ENCODE assay signal across 8 mouse cellular contexts in the genomic region with DNA sequence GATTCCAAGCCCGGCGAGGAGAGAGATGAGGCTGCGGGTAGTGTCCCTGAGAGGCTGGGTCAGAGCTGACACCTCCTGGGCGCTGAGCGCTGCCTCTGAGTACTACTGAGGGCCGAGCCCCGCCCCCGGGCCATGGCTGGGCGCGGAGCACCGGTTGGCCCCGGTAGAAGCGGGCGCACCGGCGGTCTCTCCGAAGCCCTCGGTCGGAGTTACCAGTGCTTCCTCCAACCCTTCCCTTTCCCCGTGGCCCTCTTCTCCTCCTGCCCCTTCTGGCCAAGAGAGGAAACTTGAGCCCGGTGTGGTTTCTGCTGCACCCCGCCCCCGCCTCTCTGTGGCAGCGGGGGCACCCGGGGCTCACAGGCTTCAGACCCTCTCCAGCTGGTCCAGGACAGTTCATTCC. TPM values are rescaled to one million over a fixed set of nuclear protein-coding genes. Genes with fewer than 3 reads are reported as not detected.
A peak's percentile ranks its signal among the peaks of the same experiment; 100 is the strongest.
DNase-seq lines count a peak whose midpoint lies in the region; ATAC-seq lines count a peak whose summit lies in the region.

No protein-coding gene starts in this region.

- peak overlapping the region; percentile 98 for H3K4me2 ChIP-seq in heart, embryonic 12.5 days
- H3K4me2 ChIP-seq in kidney, embryonic 15.5 days: peak overlapping the region; percentile 85

- peaks cover 38% of the 10 kb centered on the region for H3K4me1 ChIP-seq in heart, embryonic 12.5 days (replicated peaks)
- peaks cover 32% of the 10 kb centered on the region for H3K4me1 ChIP-seq in kidney, embryonic 15.5 days

- H3K9ac ChIP-seq in heart, embryonic 12.5 days: peak overlapping the region; percentile 89
- peak overlapping the region; percentile 61 for H3K9ac ChIP-seq in kidney, embryonic 15.5 days

- no peaks in the 10 kb centered on the region for H3K9me3 ChIP-seq in heart, embryonic 12.5 days (replicated peaks)
- H3K9me3 ChIP-seq in kidney, embryonic 15.5 days (replicated peaks): no peaks in the 10 kb centered on the region

- H3K27me3 ChIP-seq in heart, embryonic 12.5 days (replicated peaks): no peaks in the 10 kb centered on the region
- H3K27me3 ChIP-seq in kidney, embryonic 15.5 days: no peaks in the 10 kb centered on the region

- peak; percentile 53 to 66 for DNase-seq in adrenal gland, adult (ENCODE audit: inconsistent age in 2 of 2, low spot score in 1 of 2)
- no peak for DNase-seq in adrenal gland, adult 8-10 months
- DNase-seq in lung, postnatal 14 days: peak; percentile 42
- peak; percentile 64 for DNase-seq in retina, embryonic 14.5 days (ENCODE audit: low spot score)
- no peak for DNase-seq in cerebellum, adult 11-12 months

- peak overlapping the region; percentile 60 for H3K4me3 ChIP-seq in heart, embryonic 12.5 days
- peak overlapping the region; percentile 50 for H3K4me3 ChIP-seq in kidney, embryonic 15.5 days (replicated peaks)

- H3K27ac ChIP-seq in heart, embryonic 12.5 days (ENCODE audit: poor library complexity, severe bottlenecking): peak overlapping the region; percentile 25
- H3K27ac ChIP-seq in kidney, embryonic 15.5 days: peak overlapping the region; percentile 87

- ATAC-seq in common myeloid progenitor, adult 5-6 weeks (replicated peaks; ENCODE audit: low read depth, poor library complexity, severe bottlenecking): peak; percentile 24
- peak; percentile 70 for ATAC-seq in heart, embryonic 12.5 days (ENCODE audit: insufficient number of reproducible peaks, low FRiP score)
- peak; percentile 71 for ATAC-seq in kidney, embryonic 15.5 days (replicated peaks; ENCODE audit: low FRiP score)

- 3% methylated on average over 25 of the region's 25 CpGs for WGBS in heart, embryonic 12.5 days
- 0% methylated on average over 24 of the region's 25 CpGs for WGBS in kidney, embryonic 15.5 days

- no peaks in the 10 kb centered on the region for H3K36me3 ChIP-seq in heart, embryonic 12.5 days
- 0 out of 2 replicates have a peak, but pooled peaks cover 4% of the 10 kb centered on the region for H3K36me3 ChIP-seq in kidney, embryonic 15.5 days

RNA-seq across cellular contexts. Expression of a gene that starts 3.0 kb away (rescaled TPM):
- total RNA-seq in adrenal gland, adult 8-10 months (2022): under 1 TPM in 3 of 4 experiments, not detected in 1; 0.24 to 0.44 (median 0.37) TPM
- 121 and 135 TPM in 2 replicates for total RNA-seq in common myeloid progenitor, adult 5-6 weeks (2017)
- 12.1 and 12.4 TPM in 2 replicates for polyA plus RNA-seq in heart, embryonic 12.5 days (2016; fragmentation: Nextera tagmentation; extraction: Ambion mirVana)
- polyA plus RNA-seq in kidney, embryonic 15.5 days (2015; fragmentation: Nextera tagmentation; extraction: Ambion mirVana): 5.1 and 6.2 TPM in 2 replicates

RNA-seq across cellular contexts. Expression of a gene that starts 14.9 kb away (rescaled TPM):
- 100 to 1,000 TPM; 151 to 278 (median 211) TPM for total RNA-seq in adrenal gland, adult 8-10 months (2022)
- total RNA-seq in common myeloid progenitor, adult 5-6 weeks (2017): 1,831 and 1,833 TPM in 2 replicates
- polyA plus RNA-seq in heart, embryonic 12.5 days (2016; fragmentation: Nextera tagmentation; extraction: Ambion mirVana): 554 and 557 TPM in 2 replicates
- 1,025 and 1,038 TPM in 2 replicates for polyA plus RNA-seq in kidney, embryonic 15.5 days (2015; fragmentation: Nextera tagmentation; extraction: Ambion mirVana)

RNA-seq across cellular contexts. Expression of a gene that starts 15.6 kb away (rescaled TPM):
- 100 to 1,000 TPM in 1 of 4 experiments, 10 to 100 TPM in 3; 74.3 to 104 (median 93.3) TPM for total RNA-seq in adrenal gland, adult 8-10 months (2022)
- total RNA-seq in common myeloid progenitor, adult 5-6 weeks (2017): 248 and 261 TPM in 2 replicates
- polyA plus RNA-seq in heart, embryonic 12.5 days (2016; fragmentation: Nextera tagmentation; extraction: Ambion mirVana): 150 and 164 TPM in 2 replicates
- 124 and 125 TPM in 2 replicates for polyA plus RNA-seq in kidney, embryonic 15.5 days (2015; fragmentation: Nextera tagmentation; extraction: Ambion mirVana)

RNA-seq across cellular contexts. Expression of a gene that starts 17.3 kb away (rescaled TPM):
- 100 to 1,000 TPM; 156 to 167 (median 161) TPM for total RNA-seq in adrenal gland, adult 8-10 months (2022)
- 53.8 and 55.5 TPM in 2 replicates for total RNA-seq in common myeloid progenitor, adult 5-6 weeks (2017)
- 166 TPM in 2 replicates for polyA plus RNA-seq in heart, embryonic 12.5 days (2016; fragmentation: Nextera tagmentation; extraction: Ambion mirVana)
- polyA plus RNA-seq in kidney, embryonic 15.5 days (2015; fragmentation: Nextera tagmentation; extraction: Ambion mirVana): 298 and 300 TPM in 2 replicates

RNA-seq across cellular contexts. Expression of a gene that starts 55.2 kb away (rescaled TPM):
- total RNA-seq in adrenal gland, adult 8-10 months (2022): not detected
- not detected in 2 replicates for total RNA-seq in common myeloid progenitor, adult 5-6 weeks (2017)
- polyA plus RNA-seq in heart, embryonic 12.5 days (2016; fragmentation: Nextera tagmentation; extraction: Ambion mirVana): 0.17 and 0.29 TPM in 2 replicates
- polyA plus RNA-seq in kidney, embryonic 15.5 days (2015; fragmentation: Nextera tagmentation; extraction: Ambion mirVana): 0.42 and 0.48 TPM in 2 replicates

Comparison
In these comparisons a context has a peak if more than half of its experiments do, and no peak if none do; other contexts are left out.
1. DNase-seq: peak in adrenal gland, adult (2 of 2), lung, postnatal 14 days (single experiment) and retina, embryonic 14.5 days (single experiment); none in adrenal gland, adult 8-10 months (single experiment) and cerebellum, adult 11-12 months (single experiment).
2. RNA of a gene that starts 3.0 kb away (total RNA-seq): 121 to 135 TPM in common myeloid progenitor, adult 5-6 weeks; 0.24 to 0.44 TPM in adrenal gland, adult 8-10 months; every median in the first group is over 10 times any median in the second.
3. Peak in every context shown above with its lines, with median percentiles within 50 percentile points of each other: ATAC-seq.